Mouse (Mus musculus): ENCODE measurements around the gene Gm9.

- TF ChIP-seq CTCF (IDR thresholded peaks at IDR 0.05) (no peak), POLR2A (IDR thresholded peaks at IDR 0.05; ENCODE audit: insufficient read depth, low read depth, low read length) (no peak), EP300 (IDR thresholded peaks at IDR 0.05; ENCODE audit: insufficient read depth, low read depth, low read length) (no peak)
Observed at GRCm38 (mm10) chrX:37168742-37169141, 42.1 kb downstream of the Gm9 start, which contains the start of gene Akap14.
